Mouse (Mus musculus): ENCODE results near the gene Limch1.

Gene Limch1

DNA sequence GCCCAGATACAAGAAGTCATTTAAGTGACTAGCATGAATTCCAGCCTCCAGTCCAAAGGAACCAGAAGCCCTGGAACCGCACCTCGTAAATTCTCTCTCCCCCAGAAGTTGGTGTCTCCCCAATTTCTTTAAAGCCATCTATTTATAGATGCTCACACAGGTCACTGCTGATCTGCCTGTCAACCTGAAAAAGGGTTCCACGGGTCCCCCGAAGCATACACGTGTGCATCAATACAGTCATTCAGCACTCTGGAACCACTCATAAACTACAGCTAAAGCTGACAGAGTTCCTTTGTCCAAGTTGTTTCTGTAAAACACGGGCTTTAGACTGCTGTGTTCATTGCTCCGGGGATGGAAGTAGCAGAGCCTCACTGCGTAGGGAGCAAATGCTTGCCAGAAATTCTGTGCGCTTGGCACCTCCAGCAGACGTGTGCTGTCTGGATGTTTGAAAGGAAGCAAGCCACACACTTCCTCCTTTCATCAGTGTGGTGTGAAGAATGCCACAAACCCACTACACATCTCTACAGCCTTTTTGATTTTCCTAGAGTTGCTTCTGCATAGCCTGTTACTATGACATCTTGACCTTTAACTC, 278.9 kb downstream of the Limch1 start:
- peak; percentile 6 for DNase-seq (ENCODE audit: low read depth, low spot score)

DNA sequence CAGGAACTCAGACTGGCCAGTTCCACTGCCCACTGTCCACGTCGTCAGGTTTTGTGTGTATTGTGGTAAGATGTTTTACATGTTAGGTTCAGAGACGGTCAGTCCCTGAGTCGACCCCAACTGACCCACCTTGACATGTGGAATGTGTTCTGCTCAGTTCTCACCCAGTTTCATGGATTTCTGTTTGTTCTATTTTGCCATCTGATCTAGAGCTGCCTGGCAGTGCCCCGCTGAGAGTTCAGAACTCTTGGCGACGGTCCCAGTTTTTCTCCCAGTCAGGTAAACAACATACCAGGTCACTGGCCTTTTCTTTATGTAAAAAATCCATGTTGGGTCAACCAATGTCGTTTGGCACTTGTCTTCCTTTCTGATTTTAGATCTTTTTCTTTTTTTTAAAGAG, 279.5 kb downstream of the Limch1 start:
- DNase-seq (ENCODE audit: low read depth, low spot score), result no peak

DNA sequence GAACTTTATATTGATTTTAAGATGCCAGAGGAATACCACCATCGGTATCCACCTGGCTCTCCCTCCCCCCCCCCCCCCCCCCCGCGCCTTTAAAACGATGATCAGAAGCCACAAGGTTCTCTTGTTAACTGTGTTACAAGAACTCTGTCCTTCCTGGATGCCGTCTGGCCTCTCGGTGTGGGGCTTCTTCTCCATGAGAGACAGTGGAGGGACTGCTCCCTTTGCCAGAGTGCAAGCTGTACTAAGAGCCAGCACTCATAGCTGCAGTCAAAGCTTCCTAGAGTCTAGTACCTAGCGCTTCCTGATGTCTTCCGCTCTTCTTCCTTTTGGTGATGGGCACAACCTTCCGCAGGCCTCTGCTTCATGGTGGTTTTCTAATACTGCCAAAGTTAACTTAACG, 280.0 kb downstream of the Limch1 start:
- no peak for DNase-seq (ENCODE audit: low read depth, low spot score)

GRCm38 (mm10) chr5:67028786-67029185, 283.2 kb downstream of the Limch1 start:
- no peak for DNase-seq (ENCODE audit: low read depth, low spot score)

DNA sequence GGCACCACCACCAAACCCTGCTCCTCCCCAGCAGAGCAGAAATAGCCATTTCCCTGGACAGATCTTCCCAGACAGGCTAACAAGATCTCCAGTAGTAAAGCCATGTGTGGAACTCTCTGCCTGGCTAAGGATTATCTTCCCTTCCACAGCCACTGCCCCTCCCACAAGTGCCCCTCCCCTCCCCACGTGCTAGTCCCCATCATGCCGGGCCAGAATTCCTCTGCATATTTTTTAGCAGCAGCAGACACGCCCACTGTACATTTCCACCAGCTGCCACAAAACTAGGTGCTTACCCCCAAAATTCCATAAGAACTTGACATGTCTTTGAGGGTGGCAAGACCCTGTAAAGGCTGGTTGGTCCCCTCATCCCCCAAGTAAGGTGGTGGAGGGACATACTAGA, 284.3 kb downstream of the Limch1 start:
- no peak for DNase-seq (ENCODE audit: low read depth, low spot score)

- DNase-seq (ENCODE audit: low read depth, low spot score), result no peak
Measured at GRCm38 (mm10) chr5:67032601-67033000, 287.0 kb downstream of the Limch1 start.

GRCm38 (mm10) chr5:67043932-67044331, 298.3 kb downstream of the Limch1 start:
- no peak for DNase-seq (ENCODE audit: low read depth, low spot score)

GRCm38 (mm10) chr5:67048003-67048402, 302.4 kb downstream of the Limch1 start:
- peak; percentile 82 for DNase-seq (ENCODE audit: low read depth, low spot score)

DNA sequence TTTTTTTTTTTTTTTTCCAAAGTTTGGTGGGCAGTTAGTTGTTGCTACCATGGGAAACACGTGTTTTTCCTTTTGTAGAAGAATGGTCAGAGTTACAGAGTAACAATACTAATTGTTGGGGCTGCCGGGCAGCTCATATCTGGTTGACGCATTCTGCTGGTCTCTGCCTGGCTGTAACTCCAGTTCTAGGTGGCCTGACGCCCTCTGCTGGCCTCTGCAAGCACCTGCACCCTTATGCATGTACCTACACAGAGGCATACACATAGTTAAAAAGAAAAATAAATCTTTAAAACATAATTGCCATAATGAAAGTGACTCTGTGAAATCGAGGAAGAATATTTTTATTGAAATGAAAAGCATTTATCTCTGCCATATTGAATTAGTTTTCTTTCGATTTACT, 312.2 kb downstream of the Limch1 start:
- DNase-seq (ENCODE audit: low read depth, low spot score), result no peak

DNA sequence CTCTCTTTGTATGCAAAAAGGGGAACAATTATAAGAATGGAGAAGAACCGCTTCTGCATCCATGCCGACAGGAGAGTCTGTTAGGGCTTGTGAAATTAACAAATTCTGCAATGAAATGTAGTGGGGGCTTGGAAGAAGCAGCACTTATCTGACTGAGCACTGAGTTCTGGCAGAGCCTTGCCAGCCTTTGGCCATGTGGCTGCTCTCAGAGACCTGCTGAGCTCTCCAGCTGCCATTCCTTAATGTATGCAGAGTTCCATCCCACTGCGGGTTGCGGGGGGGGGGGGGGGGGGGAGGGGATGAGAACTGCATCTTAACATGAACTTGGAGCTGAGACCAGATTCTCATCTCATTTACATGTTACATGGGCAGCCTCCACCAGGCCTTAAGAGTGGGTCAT, 314.9 kb downstream of the Limch1 start:
- no peak for DNase-seq (ENCODE audit: low read depth, low spot score)

DNA sequence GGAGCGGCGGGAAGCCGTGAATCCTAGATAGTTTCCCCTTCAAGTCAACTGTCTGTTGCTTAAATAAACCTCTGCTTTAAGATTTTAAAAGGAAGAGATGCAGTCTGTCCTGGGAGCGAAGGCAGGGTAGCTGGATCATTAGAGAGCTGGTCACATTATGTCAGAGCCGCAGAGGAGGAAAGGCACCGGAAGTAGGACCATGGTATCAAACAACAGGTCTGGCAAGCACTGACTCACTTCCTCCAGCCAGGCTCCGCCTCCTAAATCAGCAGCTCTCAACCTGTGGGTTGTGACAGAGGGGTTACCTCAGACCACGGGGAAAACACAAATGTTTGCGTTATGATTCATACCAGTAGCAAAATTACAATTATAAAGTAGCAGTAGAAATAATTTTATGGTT, 318.0 kb downstream of the Limch1 start:
- no peak for DNase-seq (ENCODE audit: low read depth, low spot score)

DNA sequence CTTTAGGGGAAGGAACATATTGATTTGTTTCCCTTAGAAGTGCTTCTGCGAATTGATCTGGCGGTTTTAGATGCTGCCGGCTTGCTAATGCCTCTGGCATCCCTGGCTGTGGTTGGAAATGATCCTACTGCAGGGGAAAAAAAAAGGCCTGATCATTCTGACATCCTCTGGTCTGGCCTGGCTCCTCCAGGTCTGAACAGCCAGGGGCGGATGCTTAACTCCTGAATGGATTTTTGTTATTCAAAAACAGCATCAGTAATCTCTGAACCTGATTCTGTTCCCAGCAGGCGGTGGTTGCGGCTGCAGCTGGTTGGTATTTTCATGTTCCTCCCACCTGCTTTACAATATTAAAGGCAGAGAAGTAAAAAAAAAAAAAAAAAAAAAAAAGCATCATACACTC, 337.5 kb downstream of the Limch1 start:
- no peak for DNase-seq (ENCODE audit: low read depth, low spot score)

- DNase-seq (ENCODE audit: low read depth, low spot score), result no peak
Measured at GRCm38 (mm10) chr5:67090856-67091255, 345.2 kb downstream of the Limch1 start.

DNA sequence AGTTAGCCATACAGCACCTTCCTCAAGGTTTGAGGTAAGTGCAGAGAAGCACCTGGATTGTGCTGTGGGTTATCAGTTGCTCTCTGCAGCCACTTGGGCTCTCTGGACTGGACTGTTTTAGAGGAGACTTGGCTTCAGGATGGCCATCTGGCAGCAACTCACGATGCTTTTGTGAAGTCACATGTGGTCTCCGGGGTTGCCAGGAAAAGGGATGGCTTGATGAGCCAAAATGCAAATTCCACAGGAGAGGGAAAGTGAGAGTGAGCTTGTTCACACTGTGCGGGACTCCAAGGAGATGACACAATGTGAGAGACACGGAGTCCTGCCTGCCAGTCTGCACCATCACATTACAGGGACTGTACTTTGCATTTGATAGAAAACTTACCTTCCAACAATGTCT, 346.1 kb downstream of the Limch1 start:
- DNase-seq (ENCODE audit: low read depth, low spot score), result no peak

- no peak for DNase-seq (ENCODE audit: low read depth, low spot score)
Measured at GRCm38 (mm10) chr5:67093991-67094390, 348.4 kb downstream of the Limch1 start.

DNA sequence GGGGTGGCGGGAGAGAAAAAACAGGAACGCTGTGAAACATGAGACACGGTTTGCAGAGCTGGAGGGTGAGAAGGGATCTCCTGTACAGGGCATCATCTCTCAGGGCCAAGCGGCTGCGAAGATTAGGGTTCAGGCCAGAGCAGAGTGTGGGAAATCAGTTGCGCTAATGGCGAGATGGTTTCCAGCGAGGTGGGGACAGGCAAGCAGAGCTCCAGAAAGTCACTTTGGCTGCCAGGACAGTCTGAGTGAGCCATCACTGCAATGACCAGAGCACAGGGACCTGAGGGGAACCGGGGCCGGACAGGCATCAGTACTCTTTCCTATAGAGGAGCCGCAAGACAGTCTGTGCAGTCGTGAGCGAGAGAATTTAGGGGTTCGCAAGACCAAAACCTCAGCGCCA, 349.5 kb downstream of the Limch1 start:
- DNase-seq (ENCODE audit: low read depth, low spot score), result no peak

- DNase-seq (ENCODE audit: low read depth, low spot score), result no peak
Measured at GRCm38 (mm10) chr5:67095651-67096377, 350.2 kb downstream of the Limch1 start.

- DNase-seq (ENCODE audit: low read depth, low spot score), result no peak
Measured at GRCm38 (mm10) chr5:67096378-67096771, 350.7 kb downstream of the Limch1 start.

GRCm38 (mm10) chr5:67097106-67098050, 351.8 kb downstream of the Limch1 start:
- no peak for DNase-seq (ENCODE audit: low read depth, low spot score)

- DNase-seq (ENCODE audit: low read depth, low spot score), result no peak
Measured at GRCm38 (mm10) chr5:67098051-67098732, 352.6 kb downstream of the Limch1 start.

DNA sequence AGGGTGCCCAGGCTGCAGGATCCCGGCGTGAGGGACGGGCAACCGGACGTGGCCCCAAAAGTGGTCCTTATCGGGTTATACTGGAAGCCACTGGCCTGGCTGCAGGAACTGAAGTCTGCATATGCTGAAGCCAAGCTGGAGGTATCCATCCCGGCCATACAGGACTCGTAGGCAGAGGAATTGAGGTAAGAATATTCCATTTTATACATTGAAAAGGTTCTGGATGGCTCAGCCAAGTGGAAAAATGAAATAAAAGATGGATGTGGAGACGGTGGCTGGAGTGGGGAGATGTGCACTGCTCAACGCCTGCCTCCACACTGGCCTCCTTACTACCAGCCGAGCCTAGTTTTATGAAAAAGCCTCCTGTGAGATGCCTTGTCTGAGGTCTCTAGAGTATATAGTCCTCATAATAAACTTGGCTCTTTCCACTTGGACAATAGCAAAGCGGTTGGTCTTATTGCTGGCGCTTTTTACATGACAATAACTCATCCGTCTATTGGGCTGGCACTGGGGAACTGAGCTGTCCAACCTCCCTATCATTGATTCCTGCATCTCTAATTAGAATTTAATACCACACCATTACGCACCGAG, 353.2 kb downstream of the Limch1 start, which contains the start of gene Phox2b:
Gene Phox2b, minus strand, starts transcription at position 569 of the 591 bp plus-strand sequence.
- no peak for DNase-seq (ENCODE audit: low read depth, low spot score)
